Mouse (Mus musculus): ENCODE data around the gene Sephs1.

The Sephs1 gene

DNA sequence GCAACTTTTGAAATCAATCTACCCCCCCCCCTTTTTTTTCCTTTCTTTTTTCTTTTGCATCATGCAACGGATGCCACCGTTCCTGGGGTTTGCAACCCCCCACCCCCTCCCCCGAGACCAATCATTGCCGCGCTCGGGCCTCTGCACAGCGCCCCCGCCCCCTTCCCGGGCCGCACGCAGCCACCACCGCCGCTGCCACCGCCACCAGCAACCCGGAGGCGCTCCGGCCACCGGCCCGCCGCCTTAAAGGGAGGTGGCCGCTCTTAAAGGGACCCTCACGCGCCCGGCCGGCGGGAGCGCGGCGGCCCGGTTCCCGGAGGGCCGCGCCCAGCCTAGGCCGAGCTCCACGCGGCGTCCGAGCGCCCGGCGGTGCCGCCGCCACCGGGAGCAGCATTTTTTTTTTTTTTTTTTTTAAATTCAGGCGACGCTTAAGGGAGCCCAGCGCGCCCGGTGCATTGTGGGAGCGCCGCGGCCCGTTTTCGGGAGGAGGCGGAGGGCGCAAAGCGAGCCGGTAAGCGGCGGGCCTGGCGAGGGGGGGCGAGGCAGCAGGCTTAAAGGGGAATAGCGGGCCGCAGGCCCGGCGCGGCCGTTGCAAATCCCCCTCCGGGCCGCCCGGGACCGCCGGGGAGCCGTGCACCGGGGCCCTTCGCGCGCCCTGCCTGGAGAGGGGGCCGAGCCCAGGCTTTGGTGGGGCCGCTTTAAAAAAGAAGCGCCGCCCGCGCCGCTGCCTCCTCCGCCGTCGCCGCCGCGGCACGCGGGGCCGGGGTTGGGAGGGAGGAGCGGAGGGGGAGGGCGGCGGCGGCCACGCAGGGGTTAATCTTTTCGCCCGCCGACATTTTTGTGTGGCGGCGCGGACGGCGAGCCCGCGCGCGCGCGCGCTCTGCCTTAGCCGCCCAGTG is at the start of gene Sephs1:
Gene Sephs1, plus strand, starts transcription at position 215 of the 899 bp plus-strand sequence.
- peak; percentile 63 for DNase-seq (ENCODE audit: low read depth, low spot score)

DNA sequence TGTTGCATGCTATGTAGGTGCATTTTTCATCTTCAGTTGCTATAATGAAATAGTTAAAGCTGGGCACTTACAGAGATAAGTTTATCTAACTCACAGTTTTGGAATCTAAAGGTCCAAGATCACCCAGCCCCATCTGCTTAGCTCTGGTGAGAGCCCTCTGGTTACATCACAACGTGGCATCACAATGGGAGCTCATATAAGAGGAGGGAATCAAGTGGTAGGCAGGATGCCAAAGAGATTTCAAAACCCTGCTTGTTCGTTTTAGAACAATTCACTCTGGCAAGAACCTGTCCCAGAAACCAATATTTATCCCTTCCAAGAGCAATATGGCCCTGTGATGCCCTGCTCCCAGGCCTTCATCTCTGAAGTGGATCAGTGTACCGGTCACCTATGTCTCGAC is 49.2 kb upstream of the Sephs1 start:
- DNase-seq (ENCODE audit: low read depth, low spot score), result no peak

DNA sequence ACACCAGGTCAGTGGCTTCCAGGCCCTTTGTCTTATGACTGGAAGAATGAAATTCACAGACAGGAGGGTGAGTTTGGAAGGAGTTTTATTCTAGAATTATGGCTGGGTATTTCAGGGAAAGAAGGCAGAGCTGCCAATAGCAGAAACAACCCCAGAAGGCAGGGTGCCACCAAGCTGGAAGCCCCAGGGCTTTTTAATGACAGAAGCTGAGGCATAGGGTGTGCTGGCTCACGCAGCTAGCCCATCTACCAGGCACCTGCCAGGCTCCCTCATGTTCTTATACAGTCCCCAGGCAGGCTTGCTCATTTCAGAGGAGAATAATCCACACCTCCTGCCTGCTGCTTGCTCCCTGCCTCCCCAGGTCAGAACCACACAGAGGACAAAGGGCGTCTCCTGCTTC is 31.9 kb upstream of the Sephs1 start:
- DNase-seq (ENCODE audit: low read depth, low spot score), result no peak

DNA sequence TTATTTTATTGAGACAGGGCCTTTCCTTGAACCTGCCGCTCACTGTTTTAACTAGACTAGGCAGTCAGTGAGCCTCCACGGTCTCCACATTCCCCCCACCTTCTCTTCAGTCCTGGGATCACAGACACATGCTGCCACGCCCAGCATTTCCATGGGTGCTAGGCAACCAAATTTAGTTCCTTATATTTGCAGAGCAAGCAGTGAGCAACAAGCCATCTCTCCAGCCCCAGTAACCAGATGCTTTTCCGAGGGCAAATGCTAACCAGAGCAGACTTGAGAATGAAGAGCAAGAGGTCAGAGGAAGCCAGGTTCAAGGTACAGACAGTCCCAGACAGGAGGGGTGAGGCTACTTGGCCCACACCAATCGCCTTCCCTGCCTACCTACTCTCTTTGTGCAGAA is 24.2 kb upstream of the Sephs1 start:
- peak; percentile 46 for DNase-seq (ENCODE audit: low read depth, low spot score)

DNA sequence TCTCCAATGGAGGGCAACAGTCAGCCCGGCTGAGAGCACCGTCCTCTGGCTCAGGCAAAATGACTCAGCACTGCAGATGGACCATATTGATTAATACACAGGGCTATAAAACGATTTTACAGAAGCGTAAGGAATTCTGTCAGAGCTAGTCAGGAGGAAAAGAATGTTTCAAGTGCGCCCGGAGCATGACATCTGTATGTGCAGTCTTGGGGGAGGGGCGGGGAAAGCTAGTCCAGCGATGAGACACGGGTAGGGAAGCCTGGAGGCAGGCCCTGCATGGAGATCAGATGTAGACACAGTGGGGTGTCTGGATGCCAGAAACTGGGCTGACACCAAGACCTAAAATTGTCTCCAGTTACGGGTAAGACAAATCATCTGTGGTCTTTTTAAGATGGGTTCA is 23.2 kb upstream of the Sephs1 start:
- DNase-seq (ENCODE audit: low read depth, low spot score), result no peak

DNA sequence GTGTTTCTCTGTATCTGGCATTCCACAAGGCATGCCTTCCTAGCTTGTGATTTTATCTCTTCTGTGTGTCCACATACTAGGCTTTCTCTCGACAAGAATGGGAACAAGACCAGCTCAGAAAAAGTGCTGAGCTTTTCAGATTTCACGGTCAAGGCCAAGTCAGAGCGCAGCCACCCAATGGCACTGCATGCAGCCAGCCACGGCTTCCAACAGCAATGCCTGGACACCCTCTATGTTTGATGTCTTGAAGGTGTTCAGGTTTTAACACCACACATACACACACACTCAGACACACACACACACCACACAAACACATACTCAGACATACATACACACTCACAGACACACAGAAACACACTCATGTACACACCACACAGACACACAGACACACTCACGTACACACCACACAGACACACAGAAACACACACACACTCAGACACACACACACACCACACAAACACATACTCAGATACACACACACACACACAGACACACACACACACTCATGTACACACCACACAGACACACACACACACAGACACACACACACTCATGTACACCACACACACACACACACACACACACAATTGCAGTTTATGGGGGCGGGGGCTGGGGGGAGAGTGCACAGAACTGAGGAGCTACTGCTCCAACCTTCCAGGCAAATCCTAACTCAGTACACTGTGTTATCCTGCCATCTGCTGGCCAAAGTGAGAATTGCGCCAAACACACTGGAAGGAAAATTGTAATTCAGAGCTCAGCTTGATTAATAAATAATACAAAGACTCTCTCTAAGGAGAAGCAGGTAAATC is 17.2 kb upstream of the Sephs1 start:
- peak; percentile 72 for DNase-seq (ENCODE audit: low read depth, low spot score)

DNA sequence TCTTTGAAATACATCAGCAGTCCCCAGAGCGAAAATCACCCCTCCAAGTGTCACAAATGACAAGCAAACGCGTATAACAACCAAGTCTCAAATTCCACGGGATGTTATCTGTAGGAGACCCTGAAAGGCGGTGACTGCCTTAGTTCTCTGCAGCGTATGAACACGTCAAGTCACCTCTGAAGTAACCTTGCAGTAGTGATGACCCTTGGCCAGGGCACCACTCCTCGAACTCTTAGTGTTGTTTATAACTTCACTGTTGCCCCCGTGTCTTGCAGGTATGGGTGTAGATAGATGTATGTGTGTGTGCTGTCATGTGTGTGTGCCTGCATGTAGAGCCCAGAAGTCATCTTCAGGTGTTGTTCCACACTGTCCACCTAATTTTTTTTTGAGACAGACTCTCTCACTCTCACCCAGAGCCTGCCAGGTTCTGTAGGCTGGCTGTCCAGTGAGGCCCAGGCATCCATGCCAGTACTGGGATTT is 16.5 kb upstream of the Sephs1 start:
- no peak for DNase-seq (ENCODE audit: low read depth, low spot score)

DNA sequence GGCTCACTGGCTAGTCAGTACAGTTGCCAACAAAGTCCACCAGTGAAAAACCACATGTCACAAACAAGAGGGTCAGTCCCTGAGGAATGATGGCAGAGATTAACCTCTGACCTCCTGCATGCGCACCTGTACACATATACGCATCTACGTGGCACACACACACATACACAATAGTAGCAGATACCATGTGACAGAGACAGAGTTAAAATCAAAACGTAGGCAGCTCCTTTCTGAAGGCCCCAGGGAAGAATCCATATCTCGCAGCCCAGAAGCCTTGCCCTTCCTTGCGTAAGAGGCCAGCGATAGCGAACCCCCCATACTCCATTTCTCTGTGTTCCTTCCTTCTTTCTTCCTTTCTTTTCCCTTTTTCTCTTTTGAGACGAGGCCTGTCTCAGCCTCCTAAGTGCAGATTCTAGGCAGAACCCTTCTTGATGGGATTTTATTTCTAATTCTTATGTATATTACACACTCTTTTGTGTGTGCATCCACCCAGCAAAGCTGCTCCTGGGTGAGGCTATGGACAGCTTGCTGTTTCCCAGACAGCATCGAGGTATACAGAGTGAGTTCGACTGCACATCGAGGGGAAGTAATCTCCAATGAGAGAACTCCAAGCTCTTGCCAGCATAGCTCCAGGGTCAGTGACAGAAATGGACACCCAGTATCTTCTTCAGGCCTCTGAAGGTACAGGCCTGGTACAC is 13.2 kb upstream of the Sephs1 start:
- DNase-seq (ENCODE audit: low read depth, low spot score), result peak; percentile 54

DNA sequence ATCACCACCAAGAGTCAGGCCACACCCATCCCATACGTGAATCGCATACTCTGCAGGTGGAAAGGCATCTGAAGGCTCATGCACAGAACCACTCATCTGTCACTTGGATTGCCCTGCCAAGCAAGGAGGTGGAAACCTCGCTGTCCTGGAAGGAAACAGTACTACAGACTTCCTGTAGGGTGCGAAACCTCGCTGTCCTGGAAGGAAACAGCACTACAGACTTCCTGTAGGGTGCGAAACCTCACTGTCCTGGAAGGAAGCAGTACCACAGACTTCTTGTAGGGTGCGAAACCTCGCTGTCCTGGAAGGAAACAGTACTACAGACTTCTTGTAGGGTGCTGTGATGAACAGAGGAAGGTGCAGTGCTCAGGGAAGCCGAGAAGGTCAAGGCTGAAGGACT is 8.6 kb upstream of the Sephs1 start:
- DNase-seq (ENCODE audit: low read depth, low spot score), result peak; percentile 63

DNA sequence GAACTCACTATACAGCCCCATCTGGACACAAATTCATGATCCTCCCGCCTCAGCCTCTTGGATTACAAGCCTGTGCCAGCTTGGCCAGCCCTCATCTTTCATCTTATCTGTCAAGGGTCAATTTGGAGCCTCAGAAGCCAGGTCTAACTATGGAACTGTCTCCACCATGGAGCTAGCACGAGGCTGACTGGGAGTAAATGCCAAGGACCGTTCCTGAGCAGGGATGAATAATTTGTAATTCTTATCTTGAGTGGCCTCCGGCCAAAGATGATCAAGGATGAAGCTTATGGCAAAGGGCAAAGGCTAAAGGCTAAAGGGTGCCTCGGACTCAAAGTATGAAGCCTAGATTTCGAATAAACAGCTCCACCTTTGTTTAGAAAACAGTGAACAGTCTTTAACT is 8.0 kb upstream of the Sephs1 start:
- no peak for DNase-seq (ENCODE audit: low read depth, low spot score)

DNA sequence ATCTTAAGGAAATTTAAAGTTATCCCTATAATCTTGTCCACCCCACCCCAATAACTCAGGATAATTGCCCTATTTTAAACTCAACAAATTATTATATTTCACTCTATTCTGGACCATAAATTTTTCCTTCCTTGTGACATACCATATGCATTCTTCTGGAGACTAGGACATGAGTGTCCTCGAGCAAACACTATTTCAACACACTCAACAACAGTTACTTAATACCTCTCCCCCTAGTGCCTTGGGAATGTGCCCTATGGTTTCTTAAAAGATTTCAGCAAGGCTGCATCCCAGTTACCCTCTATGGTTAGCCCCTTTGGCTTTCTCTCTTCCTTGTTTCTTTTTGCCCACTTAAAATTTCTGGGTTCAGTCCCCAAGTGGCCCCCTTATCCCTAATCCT is 6.3 kb upstream of the Sephs1 start:
- DNase-seq (ENCODE audit: low read depth, low spot score), result no peak

DNA sequence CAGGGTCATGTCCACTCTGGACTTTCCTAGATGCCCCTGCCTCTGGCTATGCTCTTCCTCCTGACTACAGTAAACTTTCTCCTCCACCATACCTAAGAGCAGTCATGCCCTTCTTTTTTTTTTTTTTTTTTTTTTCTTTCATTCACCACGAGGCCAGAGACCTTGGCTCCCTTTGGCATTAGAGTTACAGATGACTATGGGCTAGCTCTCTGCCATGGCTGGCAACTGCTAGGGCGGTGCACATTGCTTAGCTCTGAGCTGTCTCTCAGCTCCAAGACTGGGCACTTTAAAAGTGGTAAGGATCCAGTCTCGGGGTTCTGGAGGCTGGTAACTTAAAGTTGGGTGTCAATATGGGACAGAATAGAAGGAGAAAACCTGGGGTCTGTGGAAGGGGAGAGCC is 5.2 kb upstream of the Sephs1 start:
- DNase-seq (ENCODE audit: low read depth, low spot score), result no peak

DNA sequence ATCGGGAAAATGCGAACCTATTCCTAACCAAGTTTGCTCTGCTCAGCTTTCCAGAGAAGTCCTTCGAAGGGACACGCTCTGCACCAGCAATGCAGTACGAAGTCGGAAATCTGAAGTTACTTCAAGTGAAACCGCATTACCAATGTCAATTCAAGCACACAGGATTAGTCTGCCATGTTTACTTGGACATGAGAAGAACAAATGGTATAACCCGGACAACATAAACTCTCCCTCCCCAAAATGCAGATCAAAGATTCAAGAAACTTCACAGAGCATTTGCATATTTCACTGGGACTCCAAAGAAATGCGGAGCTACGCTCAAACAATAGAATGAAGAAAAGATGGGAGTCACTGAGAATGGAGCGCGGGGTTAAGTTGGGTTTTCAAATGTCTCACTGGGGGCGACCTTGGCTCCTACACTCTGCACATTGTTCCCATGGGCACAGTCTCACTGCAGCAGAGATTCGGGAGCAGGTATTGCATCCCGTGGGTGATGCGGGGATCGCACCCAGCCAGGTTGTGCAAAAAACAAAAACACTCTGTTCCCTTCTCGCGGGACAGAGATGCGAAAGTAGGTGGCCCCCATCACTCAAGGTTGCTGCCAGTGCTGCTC is 521 bp upstream of the Sephs1 start:
- DNase-seq (ENCODE audit: low read depth, low spot score), result peak; percentile 81

DNA sequence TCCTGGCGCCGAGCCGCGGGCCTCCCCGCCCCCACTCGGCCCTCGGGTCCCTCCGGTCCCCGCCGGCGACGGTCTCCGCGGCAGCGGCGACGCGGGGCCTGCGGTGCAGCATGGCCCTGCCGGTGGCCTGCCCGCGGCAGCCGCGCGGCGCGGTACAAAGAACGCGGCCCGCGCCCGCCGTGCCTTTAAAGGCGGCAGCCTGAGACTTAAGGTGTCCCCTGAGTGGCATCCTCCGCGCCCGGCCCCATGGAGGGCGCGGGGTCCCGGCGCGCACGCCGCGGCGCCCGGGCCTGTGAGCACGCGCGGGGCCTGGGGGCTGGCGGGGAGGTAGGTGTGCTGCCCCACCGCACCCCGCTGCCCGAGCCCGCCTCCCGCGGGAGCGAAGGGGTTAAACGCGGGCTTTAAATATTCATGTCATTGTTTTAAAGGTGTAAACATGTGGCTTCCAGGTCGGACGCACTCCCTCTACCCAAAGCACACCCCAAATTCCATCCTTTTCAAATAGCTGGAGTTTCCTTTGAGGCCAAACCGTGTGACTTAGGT is 956 bp downstream of the Sephs1 start:
- peak; percentile 91 for DNase-seq (ENCODE audit: low read depth, low spot score)

DNA sequence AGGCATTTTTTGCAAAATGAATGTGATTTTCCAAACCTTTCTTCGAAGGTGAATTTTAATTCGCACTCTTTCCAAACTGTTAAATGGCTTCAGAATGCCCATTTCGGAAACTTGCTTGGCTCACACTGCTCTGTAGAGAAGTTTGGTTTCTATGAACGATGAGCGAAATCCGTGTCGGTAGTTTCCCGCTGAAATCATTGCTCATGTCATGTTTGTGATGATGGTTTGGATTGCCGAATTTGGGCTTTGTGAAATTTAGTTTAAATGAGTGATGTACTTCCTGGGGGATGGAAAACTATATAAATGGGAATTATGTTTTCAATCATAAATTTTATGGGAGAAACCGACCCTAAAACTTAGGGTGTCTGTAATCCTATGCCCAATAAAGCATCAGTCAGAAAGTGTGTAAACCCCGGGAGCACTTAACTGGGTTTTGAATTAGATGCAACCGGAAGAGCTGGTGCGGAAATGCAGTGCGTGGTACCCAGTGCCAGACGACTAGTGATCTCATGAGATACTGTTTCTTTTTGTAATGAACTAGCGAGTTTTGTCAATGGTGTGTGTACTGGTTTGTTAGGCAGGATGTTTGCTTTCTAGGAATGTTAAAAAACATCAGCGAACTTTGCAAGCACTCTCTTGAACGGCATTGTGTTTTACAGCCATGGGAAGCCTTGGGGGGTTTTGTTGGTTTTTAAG is 1.8 kb downstream of the Sephs1 start:
- peak; percentile 36 for DNase-seq (ENCODE audit: low read depth, low spot score)

DNA sequence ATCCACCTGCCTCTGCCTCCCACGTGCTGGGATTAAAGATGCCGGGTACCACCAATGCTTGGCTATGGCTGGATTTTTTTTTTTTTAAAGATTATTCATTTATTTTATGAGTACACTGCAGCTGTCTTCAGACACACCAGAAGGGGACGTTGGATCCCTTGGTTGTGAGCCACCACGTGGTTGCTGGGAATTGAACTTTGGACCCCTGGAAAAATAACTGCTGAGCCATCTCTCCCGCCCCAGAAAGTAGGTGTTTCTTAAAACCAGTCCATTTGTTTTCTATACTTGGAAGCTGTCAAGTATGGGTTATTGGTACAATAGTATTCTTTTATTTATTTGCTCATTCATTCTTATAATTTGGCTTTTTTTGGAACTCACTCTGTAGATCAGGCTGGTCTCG is 5.5 kb downstream of the Sephs1 start:
- DNase-seq (ENCODE audit: low read depth, low spot score), result no peak

DNA sequence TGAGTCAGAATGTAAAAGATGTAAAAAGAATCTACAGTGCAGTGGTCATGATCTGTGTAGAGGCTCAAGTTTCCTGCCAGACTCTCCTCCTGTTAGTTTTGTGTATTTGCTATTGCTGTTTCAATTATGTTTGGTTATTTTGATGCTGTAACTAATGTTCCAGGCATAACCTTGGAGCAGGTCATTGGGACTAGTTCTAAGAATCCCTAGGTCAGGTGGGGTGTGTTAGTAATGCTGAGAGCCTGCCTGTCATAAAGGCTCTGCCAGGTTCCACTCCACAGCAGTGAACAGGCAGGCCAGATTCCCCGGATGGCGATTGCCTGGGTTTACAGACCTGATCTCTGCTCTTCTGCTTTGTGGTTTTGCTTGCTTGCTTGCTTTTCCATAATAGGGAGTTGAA is 14.2 kb downstream of the Sephs1 start:
- no peak for DNase-seq (ENCODE audit: low read depth, low spot score)

DNA sequence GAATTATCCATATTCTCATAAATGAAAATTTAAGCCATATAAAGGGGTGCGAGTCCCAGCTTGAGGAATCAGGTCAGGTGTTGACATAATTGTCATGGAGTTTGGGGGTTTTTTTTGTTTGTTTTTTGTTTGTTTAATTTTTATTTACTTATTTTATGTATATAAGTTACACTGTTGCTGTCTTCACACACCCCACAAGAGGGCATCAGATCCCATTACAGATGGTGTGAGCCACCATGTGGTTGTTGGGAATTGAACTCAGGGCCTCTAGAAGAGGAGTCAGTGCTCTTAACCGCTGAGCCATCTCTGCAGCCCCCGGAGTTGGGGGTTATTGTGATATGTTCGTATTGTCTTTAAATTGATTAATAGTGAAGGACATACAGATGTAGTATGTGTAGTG is 15.6 kb downstream of the Sephs1 start:
- no peak for DNase-seq (ENCODE audit: low read depth, low spot score)

DNA sequence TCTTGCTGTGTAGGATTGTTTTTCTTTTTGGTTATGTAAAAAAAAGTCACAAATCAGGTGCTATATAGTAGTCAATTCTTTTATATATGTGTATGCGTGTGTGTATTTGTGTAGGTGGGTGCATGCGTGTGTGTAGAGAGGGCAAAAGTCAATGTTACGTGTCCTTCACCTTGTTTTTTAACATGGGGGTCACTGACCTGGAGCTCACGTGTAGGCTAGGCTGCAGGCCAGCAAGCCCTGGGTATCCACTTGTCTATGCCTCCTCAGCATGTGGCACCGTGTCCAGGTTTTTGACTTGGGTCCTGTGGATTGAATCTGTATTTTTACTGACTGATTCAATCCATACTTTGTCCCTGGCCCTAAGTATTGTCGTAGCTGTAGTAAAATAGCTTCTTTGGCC is 19.3 kb downstream of the Sephs1 start:
- no peak for DNase-seq (ENCODE audit: low read depth, low spot score)

DNA sequence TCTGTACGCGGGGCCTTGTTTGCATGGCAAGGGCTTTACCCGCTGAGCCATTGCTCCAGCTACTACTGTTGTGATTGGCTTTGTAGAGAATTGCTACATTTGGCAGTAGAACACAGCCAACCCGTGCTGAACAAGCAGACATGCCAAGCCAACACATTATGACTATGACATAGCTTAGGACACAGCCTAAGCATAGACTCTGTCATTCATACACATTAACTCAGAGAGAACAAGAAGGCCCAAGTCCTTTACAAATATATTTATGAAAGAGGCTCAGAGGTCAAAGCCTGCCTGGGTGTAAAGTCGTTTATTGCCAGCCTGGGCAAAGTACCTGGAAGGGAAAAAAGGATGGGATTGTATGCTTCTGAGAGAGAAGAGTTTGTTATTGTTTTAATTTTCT is 21.0 kb downstream of the Sephs1 start:
- DNase-seq (ENCODE audit: low read depth, low spot score), result no peak

DNA sequence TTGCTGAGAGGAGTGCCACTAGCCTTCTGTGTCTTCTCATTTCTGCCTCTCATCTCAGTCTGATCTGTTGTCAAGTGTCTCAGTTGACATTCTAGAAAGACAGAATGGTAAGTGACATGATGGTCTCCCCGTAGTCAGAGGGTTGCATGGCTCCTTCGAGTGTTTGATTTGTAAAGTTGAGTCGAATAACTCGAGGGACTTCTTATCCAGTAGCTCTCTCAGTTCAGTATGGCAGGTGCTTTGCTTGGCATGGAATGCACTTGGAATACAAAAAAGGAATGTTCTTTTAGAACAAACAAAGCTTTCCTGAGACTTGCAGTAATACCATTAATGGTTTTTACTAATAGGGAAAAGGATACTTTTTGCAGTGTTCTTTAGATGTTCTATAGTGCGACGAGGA is 25.8 kb downstream of the Sephs1 start:
- DNase-seq (ENCODE audit: low read depth, low spot score), result no peak
